In genomic region chr17:73960745-73961144, GRCm38 (mm10) we compare ENCODE assay signal across 27 mouse cellular contexts.
"Had no signal": no experiment of that assay in that cellular context is flagged by ENCODE, and none has a peak within 500 bp of the region (broad histone marks: within the 10 kb centered on the region; RNA-seq: fewer than 3 reads in every experiment).

No protein-coding gene starts in this region.

- H3K9ac ChIP-seq: embryonic facial prominence, embryonic 12.5 days; embryonic facial prominence, embryonic 13.5 days; embryonic facial prominence, embryonic 15.5 days; forebrain, embryonic 12.5 days; forebrain, embryonic 13.5 days; forebrain, embryonic 15.5 days; forebrain, postnatal 0 days; heart, embryonic 12.5 days; heart, embryonic 13.5 days had no signal

- ATAC-seq: forebrain, embryonic 13.5 days; forebrain, embryonic 14.5 days; forebrain, embryonic 15.5 days; forebrain, embryonic 16.5 days; forebrain, postnatal 0 days had no signal

- H3K36me3 ChIP-seq: embryonic facial prominence, embryonic 10.5 days; embryonic facial prominence, embryonic 12.5 days; embryonic facial prominence, embryonic 13.5 days; embryonic facial prominence, embryonic 15.5 days; forebrain, embryonic 10.5 days; forebrain, embryonic 12.5 days; forebrain, embryonic 15.5 days; heart, embryonic 10.5 days; heart, embryonic 12.5 days; heart, embryonic 13.5 days had no signal

- H3K9me3 ChIP-seq: embryonic facial prominence, embryonic 10.5 days; embryonic facial prominence, embryonic 12.5 days; embryonic facial prominence, embryonic 13.5 days; embryonic facial prominence, embryonic 15.5 days; forebrain, embryonic 10.5 days; forebrain, embryonic 12.5 days; forebrain, embryonic 13.5 days; forebrain, embryonic 15.5 days; heart, embryonic 10.5 days; heart, embryonic 12.5 days; heart, embryonic 13.5 days had no signal

- DNase-seq: cerebellum, adult 2 months; cerebellum, adult 8-10 months; cerebellum, adult 9-10 months; cerebellum, adult 9-11 months; cerebellum, postnatal 10 days; cerebellum, postnatal 14 days; cerebellum, postnatal 25 days; cerebellum, postnatal 36 days; embryo, embryonic 11 days; forebrain, postnatal 0 days; gastrocnemius, postnatal 10 days; gastrocnemius, postnatal 14 days; gastrocnemius, postnatal 25 days had no signal

- H3K4me2 ChIP-seq: embryonic facial prominence, embryonic 12.5 days; embryonic facial prominence, embryonic 13.5 days; embryonic facial prominence, embryonic 15.5 days; forebrain, embryonic 12.5 days; forebrain, embryonic 13.5 days; forebrain, embryonic 15.5 days; heart, embryonic 12.5 days; heart, embryonic 13.5 days had no signal

- H3K27me3 ChIP-seq: embryonic facial prominence, embryonic 12.5 days; embryonic facial prominence, embryonic 13.5 days; embryonic facial prominence, embryonic 15.5 days; forebrain, embryonic 12.5 days; forebrain, embryonic 13.5 days; forebrain, embryonic 15.5 days; heart, embryonic 12.5 days; heart, embryonic 13.5 days had no signal

- H3K4me3 ChIP-seq: embryonic facial prominence, embryonic 10.5 days; embryonic facial prominence, embryonic 12.5 days; embryonic facial prominence, embryonic 13.5 days; embryonic facial prominence, embryonic 15.5 days; erythroblast, embryonic 14.5 days; forebrain, embryonic 10.5 days; forebrain, embryonic 12.5 days; forebrain, embryonic 13.5 days; forebrain, embryonic 15.5 days; heart, embryonic 10.5 days; heart, embryonic 12.5 days; heart, embryonic 13.5 days had no signal

- H3K27ac ChIP-seq: embryonic facial prominence, embryonic 10.5 days; embryonic facial prominence, embryonic 12.5 days; embryonic facial prominence, embryonic 13.5 days; embryonic facial prominence, embryonic 15.5 days; forebrain, embryonic 10.5 days; forebrain, embryonic 12.5 days; forebrain, embryonic 13.5 days; forebrain, embryonic 15.5 days; heart, embryonic 10.5 days; heart, embryonic 13.5 days had no signal

- H3K4me1 ChIP-seq: embryonic facial prominence, embryonic 10.5 days; embryonic facial prominence, embryonic 12.5 days; forebrain, embryonic 10.5 days; forebrain, embryonic 12.5 days; forebrain, embryonic 13.5 days; forebrain, embryonic 15.5 days; heart, embryonic 10.5 days; heart, embryonic 12.5 days; heart, embryonic 13.5 days had no signal
